Mouse (Mus musculus): ENCODE measurements around the gene Ptprb.

GRCm38 (mm10) chr10:116397573-116397972 lies 122.2 kb downstream of the Ptprb start:
- TF ChIP-seq CTCF (IDR thresholded peaks at IDR 0.05; ENCODE audit: control insufficient read depth, insufficient read depth, insufficient read length) (no peak), USF1 (IDR thresholded peaks at IDR 0.05; ENCODE audit: low read depth) (no peak)
